Mouse (Mus musculus): Measurements from ENCODE around the gene Abca2. TPM values are rescaled to one million over a fixed set of nuclear protein-coding genes. Genes with fewer than 3 reads are reported as not detected.

Gene Abca2
- total RNA-seq, 4 experiments from 2014 or later = 42.5 to 47.2 (median 45.2) TPM

GRCm38 (mm10) chr2:25493476-25493961 lies 65.0 kb downstream of the Abca2 start, which contains the start of gene Lcn12:
TSS of gene Lcn12 (minus strand) at chr2:25493911.
- no peak for DNase-seq (ENCODE audit: low spot score)

GRCm38 (mm10) chr2:25496462-25496861 lies 68.0 kb downstream of the Abca2 start:
- no peak for DNase-seq (ENCODE audit: low spot score)

Small RNAs within 50 kb of the gene (microRNA-seq; reads per million reads assigned to microRNA genes)
- 1.1 reads per million for gene Mir3087

Other genes with a start within 250 kb of the Abca2 start
- 1 to 10 TPM; 5.0 to 9.4 (median 9.2) TPM for gene Nrarp, start 247.9 kb upstream of the Abca2 start, total RNA-seq (2022)
- gene Tor4a, start 231.8 kb upstream of the Abca2 start, total RNA-seq (2022) = 1 to 10 TPM; 3.9 to 5.0 (median 4.7) TPM
- 10 to 100 TPM; 38.5 to 49.3 (median 39.5) TPM for gene Nelfb, start 217.2 kb upstream of the Abca2 start, total RNA-seq (2022)
- not detected for gene Stpg3, start 214.1 kb upstream of the Abca2 start, total RNA-seq (2022)
- gene Fam166a, start 210.0 kb upstream of the Abca2 start, total RNA-seq (2022) = not detected
- 100 to 1,000 TPM; 308 to 380 (median 323) TPM for gene Tubb4b, start 204.0 kb upstream of the Abca2 start, total RNA-seq (2022)
- not detected for gene Slc34a3, start 194.3 kb upstream of the Abca2 start, total RNA-seq (2022)
- not detected for gene Rnf224, start 191.9 kb upstream of the Abca2 start, total RNA-seq (2022)
- gene Rnf208, start 186.4 kb upstream of the Abca2 start, total RNA-seq (2022) = 1 to 10 TPM in 2 of 4 experiments, under 1 TPM in 2; 0.53 to 1.7 (median 1.2) TPM
- not detected for gene Cysrt1, start 186.3 kb upstream of the Abca2 start, total RNA-seq (2022)
- gene AL732309.1, start 181.8 kb upstream of the Abca2 start, total RNA-seq (2022) = 1 to 10 TPM; 1.8 to 2.4 (median 2.1) TPM
- gene Tmem203, start 173.3 kb upstream of the Abca2 start, total RNA-seq (2022) = 10 to 100 TPM; 11.4 to 16.1 (median 13.6) TPM
- 1 to 10 TPM; 4.0 to 8.6 (median 6.7) TPM for gene Tprn, start 166.1 kb upstream of the Abca2 start, total RNA-seq (2022)
- gene Ssna1, start 156.3 kb upstream of the Abca2 start, total RNA-seq (2022) = 10 to 100 TPM; 39.5 to 47.1 (median 40.1) TPM
- 10 to 100 TPM; 36.8 to 39.8 (median 37.6) TPM for gene Anapc2, start 156.2 kb upstream of the Abca2 start, total RNA-seq (2022)
- gene Tmem210, start 140.6 kb upstream of the Abca2 start, total RNA-seq (2022) = not detected
- not detected for gene Lrrc26, start 138.8 kb upstream of the Abca2 start, total RNA-seq (2022)
- gene Grin1, start 109.5 kb upstream of the Abca2 start, total RNA-seq (2022) = under 1 TPM in 2 of 4 experiments, not detected in 2; 0.09 to 0.11 TPM
- 10 to 100 TPM; 19.9 to 28.2 (median 22.5) TPM for gene Man1b1, start 96.4 kb upstream of the Abca2 start, total RNA-seq (2022)
- gene Dpp7, start 72.3 kb upstream of the Abca2 start, total RNA-seq (2022) = 1 to 10 TPM; 3.8 to 5.2 (median 5.1) TPM
- gene Uap1l1, start 63.0 kb upstream of the Abca2 start, total RNA-seq (2022) = 10 to 100 TPM in 1 of 4 experiments, 1 to 10 TPM in 3; 8.9 to 10.7 (median 9.5) TPM
- gene Sapcd2, start 56.4 kb upstream of the Abca2 start, total RNA-seq (2022) = not detected
- gene Entpd2, start 32.8 kb upstream of the Abca2 start, total RNA-seq (2022) = 10 to 100 TPM; 11.6 to 14.4 (median 12.6) TPM
- 10 to 100 TPM; 25.3 to 35.8 (median 33.6) TPM for gene Npdc1, start 29.4 kb upstream of the Abca2 start, total RNA-seq (2022)
- gene Fut7, start 5.4 kb upstream of the Abca2 start, total RNA-seq (2022) = under 1 TPM in 2 of 4 experiments, not detected in 2; 0.16 to 0.60 TPM
- gene Clic3, start 28.1 kb downstream of the Abca2 start, total RNA-seq (2022) = 1 to 10 TPM; 1.3 to 3.6 (median 2.3) TPM
- gene Paxx, start 32.4 kb downstream of the Abca2 start, total RNA-seq (2022) = 10 to 100 TPM; 21.4 to 30.7 (median 23.3) TPM
- gene Ptgds, start 41.3 kb downstream of the Abca2 start, total RNA-seq (2022) = 1,000 to 10,000 TPM in 1 of 4 experiments, 100 to 1,000 TPM in 3; 350 to 1,004 (median 621) TPM
- not detected for gene Lcn12, start 65.2 kb downstream of the Abca2 start, total RNA-seq (2022)
- 100 to 1,000 TPM in 1 of 4 experiments, 10 to 100 TPM in 3; 79.4 to 105 (median 88.7) TPM for gene Fbxw5, start 72.0 kb downstream of the Abca2 start, total RNA-seq (2022)
- 1 to 10 TPM; 1.7 to 2.6 (median 2.0) TPM for gene C8g, start 73.0 kb downstream of the Abca2 start, total RNA-seq (2022)
- gene Traf2, start 118.2 kb downstream of the Abca2 start, total RNA-seq (2022) = 10 to 100 TPM; 11.8 to 16.3 (median 13.8) TPM
- 100 to 1,000 TPM; 156 to 257 (median 210) TPM for gene Edf1, start 129.1 kb downstream of the Abca2 start, total RNA-seq (2022)
- gene Mamdc4, start 146.1 kb downstream of the Abca2 start, total RNA-seq (2022) = 1 to 10 TPM; 1.1 to 2.2 (median 1.5) TPM
- 10 to 100 TPM; 58.2 to 72.2 (median 65.4) TPM for gene Phpt1, start 146.5 kb downstream of the Abca2 start, total RNA-seq (2022)
- under 1 TPM; 0.09 to 0.38 (median 0.25) TPM for gene Ajm1, start 153.1 kb downstream of the Abca2 start, total RNA-seq (2022)
- 10 to 100 TPM; 67.3 to 75.3 (median 71.3) TPM for gene Rabl6, start 179.8 kb downstream of the Abca2 start, total RNA-seq (2022)
- not detected for gene Ccdc183, start 189.0 kb downstream of the Abca2 start, total RNA-seq (2022)
- 10 to 100 TPM; 32.0 to 42.2 (median 38.6) TPM for gene Tmem141, start 193.3 kb downstream of the Abca2 start, total RNA-seq (2022)
- gene Fcna, start 199.3 kb downstream of the Abca2 start, total RNA-seq (2022) = 1 to 10 TPM; 3.4 to 6.0 (median 4.3) TPM
- gene Lcn8, start 224.4 kb downstream of the Abca2 start, total RNA-seq (2022) = 1 to 10 TPM in 2 of 4 experiments, under 1 TPM in 2; 0.50 to 1.3 (median 0.97) TPM
- gene Lcn5, start 229.2 kb downstream of the Abca2 start, total RNA-seq (2022) = not detected
- gene Lcn6, start 248.1 kb downstream of the Abca2 start, total RNA-seq (2022) = not detected

Data from heart, adult 8-10 months (tissue).